Mouse (Mus musculus) bone marrow, adult 2 months (tissue): ENCODE measurements around the gene Gmpr2.

Source experiments
- CTCF ChIP-seq: fragments of 200-500 bp; IDR thresholded peaks from 2 replicates; pipeline ENCODE4 v1.5.1; 2011; ENCODE audit warnings: low read length, control low read depth; ENCODE audit not compliant: control insufficient read depth, insufficient read depth
- POLR2A ChIP-seq: fragments of 200-500 bp; IDR thresholded peaks from 2 replicates; pipeline ENCODE4 v1.6.1; 2011; ENCODE audit warnings: low read depth, mild to moderate bottlenecking, control low read depth, low read length, borderline replicate concordance; ENCODE audit not compliant: control insufficient read depth

DNA sequence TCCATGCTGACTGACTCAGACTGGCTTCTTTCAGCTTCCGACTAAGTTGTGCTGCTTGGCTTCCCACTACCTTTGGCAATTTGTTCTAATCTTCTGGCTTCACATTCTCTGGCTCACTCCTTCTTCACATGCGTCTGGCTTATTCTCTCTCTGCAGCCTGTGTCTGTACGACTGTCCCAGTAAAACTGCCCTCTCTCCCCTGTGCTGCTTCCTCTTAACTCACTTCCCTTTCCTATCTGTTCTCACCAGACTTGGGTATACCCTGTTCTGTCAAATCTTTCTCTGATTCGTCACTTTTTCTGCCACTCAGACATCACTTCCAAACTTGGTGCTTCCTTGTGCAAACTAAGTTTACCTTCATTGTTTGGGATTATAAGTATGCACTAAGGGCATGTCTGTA lies 25.5 kb downstream of the Gmpr2 start:
- no peak for TF ChIP-seq CTCF
- no peak for TF ChIP-seq POLR2A
